Mouse (Mus musculus): ENCODE measurements around the gene Cidec. TPM values are rescaled to one million over a fixed set of nuclear protein-coding genes. Genes with fewer than 3 reads are reported as not detected.

Cidec gene
- polyA plus RNA-seq, 1 experiment from 2014 or later = 0.46 TPM

GRCm38 (mm10) chr6:113442087-113442441, 6.5 kb upstream of the Cidec start:
- peaks cover 5% of the 10 kb centered on the region for H3K4me1 ChIP-seq (ENCODE audit: control insufficient read depth, insufficient read depth, low read length)
- no peaks in the 10 kb centered on the region for H3K9me3 ChIP-seq (ENCODE audit: control insufficient read depth, low read depth, low read length)
- no peak overlapping the region; the same call in 1 of the 2 replicates for H3K9ac ChIP-seq (replicated peaks; ENCODE audit: low read depth, low read length)
- 0 out of 2 replicates have a peak overlapping the region, but pooled peaks have one; percentile 56 for H3K27ac ChIP-seq (ENCODE audit: low read length)
- peak overlapping the region; percentile 92 for H3K4me2 ChIP-seq (replicated peaks; ENCODE audit: low read depth, low read length)
- H3K36me3 ChIP-seq (ENCODE audit: control insufficient read depth, insufficient read depth, low read length) = peaks cover 5% of the 10 kb centered on the region; the same call in 1 of the 2 replicates
- no peak; the same call in 1 of the 2 replicates for ATAC-seq (ENCODE audit: insufficient number of reproducible peaks, insufficient read depth, low FRiP score, low read depth)
- H3K4me3 ChIP-seq (ENCODE audit: low read depth, low read length) = peak overlapping the region; percentile 96
- no peaks in the 10 kb centered on the region for H3K27me3 ChIP-seq (ENCODE audit: control insufficient read depth, insufficient read depth, low read length)
- WGBS = 41% methylated on average over 9 of the region's 9 CpGs

DNA sequence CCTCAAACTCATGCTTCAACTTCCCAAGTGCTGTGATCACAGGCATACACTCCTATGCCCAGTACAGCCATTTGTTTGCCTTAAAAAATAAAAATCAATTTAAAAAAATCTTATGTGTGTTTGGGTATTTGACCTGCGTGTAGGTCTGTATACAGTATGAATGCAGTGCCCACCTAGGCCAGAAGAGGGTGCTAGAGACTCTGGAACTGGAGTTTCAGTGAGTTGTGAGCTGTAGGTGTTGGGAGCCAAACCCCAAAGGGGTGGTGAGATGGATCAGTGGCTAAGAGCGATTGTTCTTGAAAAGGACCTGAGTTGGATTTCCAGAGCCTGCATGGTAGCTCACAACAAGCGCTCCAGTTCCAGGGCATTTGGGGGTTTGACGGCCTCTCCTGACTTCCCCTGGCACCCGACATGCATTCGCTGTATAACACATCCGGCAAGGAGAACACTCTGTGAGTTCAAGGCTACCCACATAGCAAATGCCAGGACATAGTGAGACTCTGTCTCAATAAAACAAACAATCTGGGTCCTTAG, 5.7 kb upstream of the Cidec start:
- H3K27me3 ChIP-seq (ENCODE audit: control insufficient read depth, insufficient read depth, low read length) = no peaks in the 10 kb centered on the region
- 53% methylated on average over 7 of the region's 7 CpGs for WGBS
- no peak for ATAC-seq (ENCODE audit: insufficient number of reproducible peaks, insufficient read depth, low FRiP score, low read depth)

GRCm38 (mm10) chr6:113440686-113441085, 5.1 kb upstream of the Cidec start:
- no peaks in the 10 kb centered on the region for H3K9me3 ChIP-seq (ENCODE audit: control insufficient read depth, low read depth, low read length)
- no peaks in the 10 kb centered on the region for H3K27me3 ChIP-seq (ENCODE audit: control insufficient read depth, insufficient read depth, low read length)
- no peak overlapping the region for H3K4me3 ChIP-seq (ENCODE audit: low read depth, low read length)
- no peak overlapping the region for H3K4me2 ChIP-seq (replicated peaks; ENCODE audit: low read depth, low read length)
- no peak overlapping the region for H3K27ac ChIP-seq (ENCODE audit: low read length)
- H3K36me3 ChIP-seq (ENCODE audit: control insufficient read depth, insufficient read depth, low read length) = no peaks in the 10 kb centered on the region
- H3K4me1 ChIP-seq (ENCODE audit: control insufficient read depth, insufficient read depth, low read length) = peaks cover 5% of the 10 kb centered on the region
- no peak for ATAC-seq (ENCODE audit: insufficient number of reproducible peaks, insufficient read depth, low FRiP score, low read depth)
- 79% methylated on average over 3 of the region's 3 CpGs for WGBS
- H3K9ac ChIP-seq (replicated peaks; ENCODE audit: low read depth, low read length) = no peak overlapping the region

More for the DNA sequence above, 5.7 kb upstream of the Cidec start:
- H3K4me3 ChIP-seq (ENCODE audit: low read depth, low read length) = no peak overlapping the region
- H3K36me3 ChIP-seq (ENCODE audit: control insufficient read depth, insufficient read depth, low read length) = no peaks in the 10 kb centered on the region
- H3K9me3 ChIP-seq (ENCODE audit: control insufficient read depth, low read depth, low read length) = no peaks in the 10 kb centered on the region
- H3K27ac ChIP-seq (ENCODE audit: low read length) = no peak overlapping the region
- H3K4me1 ChIP-seq (ENCODE audit: control insufficient read depth, insufficient read depth, low read length) = peaks cover 5% of the 10 kb centered on the region
- H3K4me2 ChIP-seq (replicated peaks; ENCODE audit: low read depth, low read length) = no peak overlapping the region
- H3K9ac ChIP-seq (replicated peaks; ENCODE audit: low read depth, low read length) = no peak overlapping the region

DNA sequence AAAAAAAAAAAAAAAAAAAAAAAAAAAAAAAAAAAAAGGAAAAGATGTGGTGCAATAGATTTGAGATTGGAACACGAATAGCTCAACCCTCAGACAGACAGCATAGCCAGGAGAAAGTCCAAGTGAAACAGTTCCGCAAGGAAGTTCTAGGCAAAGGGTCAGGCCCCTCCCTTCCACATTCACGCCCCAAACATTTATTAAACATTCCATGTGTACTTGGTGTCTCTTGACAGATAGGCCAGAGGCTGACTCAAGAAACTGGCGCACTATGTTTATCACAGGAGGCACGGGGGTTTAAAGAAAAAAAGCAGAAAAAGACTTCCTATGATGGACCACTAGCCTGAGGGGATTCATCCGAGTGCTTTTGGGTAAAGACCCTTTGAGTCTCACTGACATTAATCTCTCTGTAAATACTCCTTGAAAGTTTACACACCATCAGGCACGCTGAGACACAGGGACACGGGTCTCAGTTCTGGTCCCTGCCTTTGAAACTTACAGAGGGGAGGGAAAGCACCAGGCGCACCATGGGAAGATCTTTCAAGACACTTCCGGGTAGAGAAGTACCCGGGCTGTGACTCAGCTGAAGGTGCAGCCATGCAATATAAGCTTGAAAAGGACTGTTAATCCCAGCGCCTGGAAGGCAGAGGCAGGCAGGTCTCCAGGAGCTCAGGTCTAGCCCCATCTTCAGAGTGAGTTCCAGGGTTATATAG, 3.3 kb upstream of the Cidec start:
- Histone ChIP-seq H3K27ac (ENCODE audit: low read length) (no peak overlapping the region), H3K9me3 (ENCODE audit: control insufficient read depth, low read depth, low read length) (no peaks in the 10 kb centered on the region), H3K4me1 (ENCODE audit: control insufficient read depth, insufficient read depth, low read length) (peaks cover 5% of the 10 kb centered on the region), H3K36me3 (ENCODE audit: control insufficient read depth, insufficient read depth, low read length) (no peaks in the 10 kb centered on the region), H3K27me3 (ENCODE audit: control insufficient read depth, insufficient read depth, low read length) (no peaks in the 10 kb centered on the region), H3K9ac (replicated peaks; ENCODE audit: low read depth, low read length) (no peak overlapping the region), H3K4me2 (replicated peaks; ENCODE audit: low read depth, low read length) (no peak overlapping the region), H3K4me3 (ENCODE audit: low read depth, low read length) (no peak overlapping the region)
- 42% methylated on average over 12 of the region's 12 CpGs for WGBS
- no peak for ATAC-seq (ENCODE audit: insufficient number of reproducible peaks, insufficient read depth, low FRiP score, low read depth)

DNA sequence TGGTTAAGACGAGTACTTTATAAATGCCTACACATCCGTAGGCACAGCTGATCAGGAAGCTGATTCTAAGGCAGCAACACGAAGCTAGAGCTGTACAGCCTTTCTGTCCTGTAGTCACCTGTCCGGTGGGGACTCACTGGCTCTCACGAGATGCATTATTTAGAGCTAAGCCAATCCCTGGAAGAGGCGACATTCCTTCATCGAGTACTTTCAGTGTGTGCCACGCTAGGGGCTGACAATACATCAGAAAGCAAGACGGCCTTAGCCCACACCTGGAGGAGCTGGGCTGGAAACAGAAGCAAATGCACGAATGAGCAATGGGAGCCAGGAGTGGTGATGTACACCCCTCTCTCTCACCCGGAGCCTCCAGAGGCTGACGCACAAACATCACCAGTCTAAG, 1.6 kb upstream of the Cidec start:
- no peaks in the 10 kb centered on the region for H3K9me3 ChIP-seq (ENCODE audit: control insufficient read depth, low read depth, low read length)
- no peak overlapping the region for H3K9ac ChIP-seq (replicated peaks; ENCODE audit: low read depth, low read length)
- H3K36me3 ChIP-seq (ENCODE audit: control insufficient read depth, insufficient read depth, low read length) = no peaks in the 10 kb centered on the region
- ATAC-seq (ENCODE audit: insufficient number of reproducible peaks, insufficient read depth, low FRiP score, low read depth) = no peak
- H3K4me1 ChIP-seq (ENCODE audit: control insufficient read depth, insufficient read depth, low read length) = no peaks in the 10 kb centered on the region
- no peak overlapping the region for H3K27ac ChIP-seq (ENCODE audit: low read length)
- no peak overlapping the region for H3K4me3 ChIP-seq (ENCODE audit: low read depth, low read length)
- 66% methylated on average over 12 of the region's 12 CpGs for WGBS
- H3K27me3 ChIP-seq (ENCODE audit: control insufficient read depth, insufficient read depth, low read length) = no peaks in the 10 kb centered on the region
- H3K4me2 ChIP-seq (replicated peaks; ENCODE audit: low read depth, low read length) = no peak overlapping the region

DNA sequence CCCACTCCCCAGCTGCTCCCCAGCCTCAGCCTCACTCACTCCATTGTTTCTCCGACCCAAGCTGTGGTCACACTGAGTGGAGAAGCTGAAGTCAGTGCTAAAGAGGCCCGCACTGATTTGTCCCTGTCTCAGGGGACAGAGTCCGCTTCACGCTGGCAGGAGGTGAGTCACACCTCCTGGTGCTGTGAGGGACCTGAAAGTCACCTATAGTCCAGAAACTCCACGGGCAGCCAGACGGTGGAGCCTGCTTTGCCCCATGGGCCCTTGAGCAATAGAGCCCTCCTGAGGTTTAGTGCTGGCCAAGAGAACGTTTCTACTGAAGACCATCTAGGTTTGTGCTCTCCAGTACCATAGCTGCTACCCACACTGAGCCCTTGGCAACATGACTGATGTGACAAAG, 869 bp downstream of the Cidec start:
- Histone ChIP-seq H3K27ac (ENCODE audit: low read length) (no peak overlapping the region), H3K9me3 (ENCODE audit: control insufficient read depth, low read depth, low read length) (no peaks in the 10 kb centered on the region), H3K36me3 (ENCODE audit: control insufficient read depth, insufficient read depth, low read length) (no peaks in the 10 kb centered on the region), H3K27me3 (ENCODE audit: control insufficient read depth, insufficient read depth, low read length) (no peaks in the 10 kb centered on the region), H3K4me1 (ENCODE audit: control insufficient read depth, insufficient read depth, low read length) (no peaks in the 10 kb centered on the region), H3K4me3 (ENCODE audit: low read depth, low read length) (no peak overlapping the region), H3K4me2 (replicated peaks; ENCODE audit: low read depth, low read length) (no peak overlapping the region), H3K9ac (replicated peaks; ENCODE audit: low read depth, low read length) (no peak overlapping the region)
- 69% methylated on average over 7 of the region's 7 CpGs for WGBS
- no peak for ATAC-seq (ENCODE audit: insufficient number of reproducible peaks, insufficient read depth, low FRiP score, low read depth)

GRCm38 (mm10) chr6:113433661-113434060, 1.9 kb downstream of the Cidec start:
- no peaks in the 10 kb centered on the region for H3K9me3 ChIP-seq (ENCODE audit: control insufficient read depth, low read depth, low read length)
- H3K4me1 ChIP-seq (ENCODE audit: control insufficient read depth, insufficient read depth, low read length) = no peaks in the 10 kb centered on the region
- H3K9ac ChIP-seq (replicated peaks; ENCODE audit: low read depth, low read length) = no peak overlapping the region
- ATAC-seq (ENCODE audit: insufficient number of reproducible peaks, insufficient read depth, low FRiP score, low read depth) = no peak
- H3K27ac ChIP-seq (ENCODE audit: low read length) = no peak overlapping the region
- H3K27me3 ChIP-seq (ENCODE audit: control insufficient read depth, insufficient read depth, low read length) = no peaks in the 10 kb centered on the region
- WGBS = 88% methylated on average over 3 of the region's 3 CpGs
- no peak overlapping the region for H3K4me2 ChIP-seq (replicated peaks; ENCODE audit: low read depth, low read length)
- no peak overlapping the region for H3K4me3 ChIP-seq (ENCODE audit: low read depth, low read length)
- no peaks in the 10 kb centered on the region for H3K36me3 ChIP-seq (ENCODE audit: control insufficient read depth, insufficient read depth, low read length)

DNA sequence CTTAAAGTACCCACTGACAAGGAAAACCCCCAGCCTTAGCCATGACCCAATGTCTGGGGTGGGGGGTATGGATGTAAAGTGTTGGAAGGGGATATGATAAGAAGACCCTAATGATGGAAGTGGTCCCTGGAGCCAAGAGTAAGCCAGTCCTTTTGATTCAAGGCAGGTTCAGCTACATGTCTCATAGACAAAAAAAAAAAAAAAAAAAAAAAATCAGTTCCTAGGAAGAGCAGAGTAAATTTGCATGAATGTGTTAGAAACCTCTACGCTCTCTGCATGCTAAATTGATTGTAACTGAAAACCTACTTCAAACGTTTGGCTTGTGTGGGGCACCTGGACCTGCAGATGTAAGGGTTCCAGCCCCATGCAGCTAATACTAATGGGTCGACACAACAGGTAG, 3.8 kb downstream of the Cidec start:
- H3K4me1 ChIP-seq (ENCODE audit: control insufficient read depth, insufficient read depth, low read length) = no peaks in the 10 kb centered on the region

DNA sequence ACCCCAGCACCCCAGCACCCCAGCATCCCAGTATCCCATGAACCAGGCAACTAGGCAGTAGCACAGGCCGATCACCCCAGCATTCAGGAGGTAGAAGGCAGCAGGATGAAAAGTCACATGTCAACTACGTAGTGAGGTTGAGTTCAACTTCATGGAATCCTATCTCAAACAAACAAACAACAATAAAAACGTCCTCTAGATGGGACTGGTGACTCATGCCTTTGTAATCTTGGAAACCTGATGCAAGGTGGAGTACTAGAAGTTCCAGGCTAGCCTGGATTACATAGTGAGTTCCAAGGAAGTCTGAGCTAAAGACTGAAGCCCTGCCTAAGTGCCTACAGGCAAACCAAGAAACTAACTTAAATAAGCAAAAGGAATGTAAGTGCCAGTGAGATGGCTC, 4.7 kb downstream of the Cidec start:
- no peak overlapping the region for H3K27ac ChIP-seq (ENCODE audit: low read length)
- no peak for ATAC-seq (ENCODE audit: insufficient number of reproducible peaks, insufficient read depth, low FRiP score, low read depth)
- 48% methylated on average over 3 of the region's 3 CpGs for WGBS
- H3K4me1 ChIP-seq (ENCODE audit: control insufficient read depth, insufficient read depth, low read length) = no peaks in the 10 kb centered on the region
- H3K27me3 ChIP-seq (ENCODE audit: control insufficient read depth, insufficient read depth, low read length) = no peaks in the 10 kb centered on the region
- no peak overlapping the region for H3K4me2 ChIP-seq (replicated peaks; ENCODE audit: low read depth, low read length)
- no peaks in the 10 kb centered on the region for H3K36me3 ChIP-seq (ENCODE audit: control insufficient read depth, insufficient read depth, low read length)
- H3K9ac ChIP-seq (replicated peaks; ENCODE audit: low read depth, low read length) = no peak overlapping the region
- H3K4me3 ChIP-seq (ENCODE audit: low read depth, low read length) = no peak overlapping the region
- no peaks in the 10 kb centered on the region for H3K9me3 ChIP-seq (ENCODE audit: control insufficient read depth, low read depth, low read length)

More for the DNA sequence above, 3.8 kb downstream of the Cidec start:
- Histone ChIP-seq H3K27ac (ENCODE audit: low read length) (no peak overlapping the region), H3K4me2 (replicated peaks; ENCODE audit: low read depth, low read length) (no peak overlapping the region), H3K9ac (replicated peaks; ENCODE audit: low read depth, low read length) (no peak overlapping the region), H3K27me3 (ENCODE audit: control insufficient read depth, insufficient read depth, low read length) (no peaks in the 10 kb centered on the region), H3K4me3 (ENCODE audit: low read depth, low read length) (no peak overlapping the region), H3K36me3 (ENCODE audit: control insufficient read depth, insufficient read depth, low read length) (no peaks in the 10 kb centered on the region), H3K9me3 (ENCODE audit: control insufficient read depth, low read depth, low read length) (no peaks in the 10 kb centered on the region)
- no peak for ATAC-seq (ENCODE audit: insufficient number of reproducible peaks, insufficient read depth, low FRiP score, low read depth)
- 55% methylated on average over 3 of the region's 3 CpGs for WGBS

Data from stomach, embryonic 14.5 days (tissue).